ENCODE assay signal across 14 mouse cellular contexts in genomic region chr9:111746151-111746550, GRCm38 (mm10). TPM values are rescaled to one million over a fixed set of nuclear protein-coding genes. Genes with fewer than 3 reads are reported as not detected.
DNase-seq lines count a peak whose midpoint lies in the region.
"Had no signal": no experiment of that assay in that cellular context is flagged by ENCODE, and none has a peak within 500 bp of the region (broad histone marks: within the 10 kb centered on the region; RNA-seq: fewer than 3 reads in every experiment).

No protein-coding gene starts in this region.

- intact Hi-C loops in left cerebral cortex, postnatal 4 days (cut with DNase I): no loop called here

- peak; percentile 20 to 30 for DNase-seq in cerebellum, postnatal 14 days
- DNase-seq in cerebellum, postnatal 36 days: no peak
- DNase-seq in left cerebral cortex, postnatal 4 days: peak; percentile 32
- DNase-seq in left cerebral cortex, adult 18-20 months (ENCODE audit: low spot score in 2 of 2): no peak
- DNase-seq in MN1 (ENCODE audit: low spot score): peak; percentile 76
- DNase-seq in adrenal gland, postnatal 14 days: peak; percentile 15
- no peak for DNase-seq in kidney, postnatal 36 days
- DNase-seq: cerebellum, adult 18-20 months; cerebellum, adult 9-11 months; gastrocnemius, postnatal 36 days; heart, adult 2 months; heart, postnatal 14 days; kidney, adult 11 months had no signal

RNA-seq across cellular contexts. Expression of gene Stac, which starts 56.0 kb away (rescaled TPM):
- total RNA-seq in left cerebral cortex, postnatal 4 days (2021): 10 to 100 TPM in 1 of 2 experiments, 1 to 10 TPM in 1; 9.3 to 10.3 TPM
- 1 to 10 TPM; 1.1 to 1.4 TPM for total RNA-seq in left cerebral cortex, adult 18-20 months (2021)
- 6.4 and 6.6 TPM in 2 replicates for total RNA-seq in adrenal gland, postnatal 14 days (2021)
- total RNA-seq: hematopoietic stem cell, adult 5-6 weeks had no signal

Comparison
In these comparisons a context has a peak if more than half of its experiments do, and no peak if none do; other contexts are left out.
1. DNase-seq: peak in cerebellum, postnatal 14 days (2 of 2), left cerebral cortex, postnatal 4 days (single experiment), MN1 (single experiment) and adrenal gland, postnatal 14 days (single experiment); none in cerebellum, postnatal 36 days (0 of 2), left cerebral cortex, adult 18-20 months (0 of 2) and kidney, postnatal 36 days (0 of 2).